Mouse (Mus musculus): ENCODE measurements around the gene Nlrc3. TPM values are rescaled to one million over a fixed set of nuclear protein-coding genes. Genes with fewer than 3 reads are reported as not detected.
A peak's percentile ranks its signal among the peaks of the same experiment; 100 is the strongest.

Nlrc3 gene
- polyA plus RNA-seq, 1 experiment from 2014 or later, result 1.2 TPM

DNA sequence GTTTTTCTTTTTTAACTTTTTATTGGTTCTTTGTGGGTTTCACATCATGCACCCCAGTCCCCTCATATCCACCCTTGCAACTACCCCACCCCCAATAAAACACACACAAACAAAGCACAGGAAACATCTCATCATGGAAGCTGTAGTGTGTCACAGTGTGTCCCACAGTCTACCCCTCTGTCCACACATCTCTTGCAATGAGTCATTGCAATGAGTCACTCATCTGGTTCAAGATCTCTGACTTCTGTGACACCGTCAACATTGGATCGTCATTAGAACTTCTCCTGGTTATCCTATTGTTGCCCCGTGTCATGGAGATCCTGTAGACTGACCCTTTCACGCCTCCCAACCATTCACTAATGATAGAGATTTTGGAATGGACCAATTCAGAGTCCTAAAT is 41.7 kb downstream of the Nlrc3 start:
- no peaks in the 10 kb centered on the region for H3K27me3 ChIP-seq (replicated peaks; ENCODE audit: control insufficient read depth, insufficient read depth, low read length)
- H3K4me3 ChIP-seq (replicated peaks; ENCODE audit: low read length), result no peak overlapping the region
- H3K4me2 ChIP-seq (ENCODE audit: low read length), result no peak overlapping the region
- ATAC-seq, result no peak
- H3K4me1 ChIP-seq (replicated peaks; ENCODE audit: control insufficient read depth, insufficient read depth, low read length), result no peaks in the 10 kb centered on the region
- no peak overlapping the region for H3K9ac ChIP-seq (replicated peaks; ENCODE audit: low read depth, low read length)
- H3K9me3 ChIP-seq (ENCODE audit: control insufficient read depth, low read length), result no peaks in the 10 kb centered on the region
- 91% methylated on average over 4 of the region's 4 CpGs for WGBS
- no peak overlapping the region for H3K27ac ChIP-seq (ENCODE audit: low read length)
- peaks cover 29% of the 10 kb centered on the region for H3K36me3 ChIP-seq (ENCODE audit: control insufficient read depth, insufficient read depth)

DNA sequence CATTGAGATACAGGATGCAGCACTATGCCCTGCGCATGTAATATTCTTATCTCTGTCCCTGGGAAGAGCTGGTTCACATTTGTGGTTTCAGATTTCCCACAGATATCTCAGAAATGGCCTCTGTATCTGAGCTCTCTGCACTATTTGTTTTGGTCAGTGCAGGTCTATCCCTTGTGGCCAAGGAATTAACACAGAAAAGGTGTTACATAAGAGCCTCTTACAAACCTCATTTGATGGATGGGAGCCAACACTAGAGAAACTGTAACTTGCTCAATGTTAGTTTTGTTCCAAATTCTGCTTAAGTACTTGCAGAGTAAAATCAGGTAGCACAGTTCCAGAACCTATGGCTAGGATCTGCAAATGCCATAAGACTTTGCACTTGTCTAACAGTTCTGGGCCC is 42.3 kb downstream of the Nlrc3 start:
- WGBS, result 98% methylated on average over 1 of the region's 1 CpGs
- Histone ChIP-seq H3K27me3 (replicated peaks; ENCODE audit: control insufficient read depth, insufficient read depth, low read length) (no peaks in the 10 kb centered on the region), H3K36me3 (ENCODE audit: control insufficient read depth, insufficient read depth) (peaks cover 29% of the 10 kb centered on the region), H3K4me3 (replicated peaks; ENCODE audit: low read length) (no peak overlapping the region), H3K9me3 (ENCODE audit: control insufficient read depth, low read length) (no peaks in the 10 kb centered on the region), H3K9ac (replicated peaks; ENCODE audit: low read depth, low read length) (no peak overlapping the region), H3K27ac (ENCODE audit: low read length) (no peak overlapping the region), H3K4me2 (ENCODE audit: low read length) (no peak overlapping the region), H3K4me1 (replicated peaks; ENCODE audit: control insufficient read depth, insufficient read depth, low read length) (no peaks in the 10 kb centered on the region)
- no peak for ATAC-seq

DNA sequence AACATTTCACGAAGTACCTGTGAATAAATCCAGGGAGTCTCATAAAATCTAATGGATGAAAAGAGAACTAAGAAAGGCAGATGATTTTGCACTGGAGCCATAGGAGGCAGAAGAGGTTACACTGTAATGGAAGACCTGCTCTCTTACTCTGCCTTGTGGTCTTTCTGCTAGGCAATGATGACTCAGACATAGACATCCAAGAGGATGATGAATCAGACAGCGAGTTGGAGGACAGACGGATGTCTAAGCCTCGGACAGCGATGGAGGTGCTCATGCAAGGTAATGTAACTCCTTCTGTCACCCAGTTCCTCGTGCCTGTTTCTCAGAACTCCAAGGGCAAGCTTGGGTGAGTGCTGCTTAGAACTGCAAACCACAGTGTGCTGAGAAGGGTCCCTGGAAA is 42.9 kb downstream of the Nlrc3 start:
- no peaks in the 10 kb centered on the region for H3K9me3 ChIP-seq (ENCODE audit: control insufficient read depth, low read length)
- WGBS, result 95% methylated on average over 6 of the region's 6 CpGs
- H3K27me3 ChIP-seq (replicated peaks; ENCODE audit: control insufficient read depth, insufficient read depth, low read length), result no peaks in the 10 kb centered on the region
- H3K4me2 ChIP-seq (ENCODE audit: low read length), result no peak overlapping the region
- H3K4me3 ChIP-seq (replicated peaks; ENCODE audit: low read length), result no peak overlapping the region
- ATAC-seq, result no peak
- peaks cover 27% of the 10 kb centered on the region for H3K36me3 ChIP-seq (ENCODE audit: control insufficient read depth, insufficient read depth)
- no peak overlapping the region for H3K27ac ChIP-seq (ENCODE audit: low read length)
- no peak overlapping the region for H3K9ac ChIP-seq (replicated peaks; ENCODE audit: low read depth, low read length)
- H3K4me1 ChIP-seq (replicated peaks; ENCODE audit: control insufficient read depth, insufficient read depth, low read length), result no peaks in the 10 kb centered on the region

DNA sequence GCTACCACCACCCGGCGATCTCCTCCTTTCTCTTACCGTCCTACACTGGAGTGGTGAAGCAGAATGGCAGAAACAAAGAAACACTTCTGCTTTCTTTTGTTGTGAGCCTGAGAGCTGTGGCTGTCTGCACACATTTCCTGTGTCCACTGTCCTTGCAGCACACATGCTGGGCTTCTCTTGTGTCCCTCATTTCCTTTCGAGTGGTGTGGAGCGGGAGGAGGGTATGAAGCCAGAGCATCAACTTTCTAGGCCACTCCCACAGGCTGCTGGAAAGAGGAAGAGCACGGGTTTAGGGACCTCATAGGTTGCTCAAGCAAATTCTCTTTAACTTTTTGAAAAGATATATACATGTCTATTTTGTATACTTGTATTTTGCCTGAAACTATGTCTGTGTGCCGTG is 47.3 kb downstream of the Nlrc3 start:
- H3K27ac ChIP-seq (ENCODE audit: low read length), result no peak overlapping the region
- no peak overlapping the region for H3K4me2 ChIP-seq (ENCODE audit: low read length)
- 76% methylated on average over 7 of the region's 7 CpGs for whole genome bisulfite sequencing
- no peak overlapping the region for H3K4me3 ChIP-seq (replicated peaks; ENCODE audit: low read length)
- no peak for ATAC-seq
- H3K36me3 ChIP-seq (ENCODE audit: control insufficient read depth, insufficient read depth), result peaks cover 34% of the 10 kb centered on the region
- H3K9me3 ChIP-seq (ENCODE audit: control insufficient read depth, low read length), result no peaks in the 10 kb centered on the region
- no peak overlapping the region for H3K9ac ChIP-seq (replicated peaks; ENCODE audit: low read depth, low read length)
- H3K4me1 ChIP-seq (replicated peaks; ENCODE audit: control insufficient read depth, insufficient read depth, low read length), result no peaks in the 10 kb centered on the region
- H3K27me3 ChIP-seq (replicated peaks; ENCODE audit: control insufficient read depth, insufficient read depth, low read length), result no peaks in the 10 kb centered on the region

DNA sequence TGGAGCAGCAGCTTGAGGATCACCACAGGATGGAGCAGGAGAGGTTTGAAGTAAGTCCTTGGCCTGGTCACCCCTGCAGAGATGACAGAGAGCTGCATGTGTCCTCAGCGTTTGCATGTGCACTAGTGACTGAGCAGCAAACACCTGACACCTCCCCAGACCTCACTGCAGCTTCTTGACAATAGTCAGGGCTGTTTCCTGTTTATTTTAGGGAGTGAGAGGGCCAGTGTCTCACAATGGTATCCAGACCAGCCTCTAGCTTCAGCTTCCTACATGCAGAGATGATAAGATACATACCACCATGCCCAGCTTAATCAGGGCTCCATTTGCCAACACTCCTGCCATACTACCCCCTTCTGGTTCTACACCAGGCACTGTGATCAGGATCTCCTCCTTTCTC is 47.9 kb downstream of the Nlrc3 start:
- Histone ChIP-seq H3K27ac (ENCODE audit: low read length) (no peak overlapping the region), H3K9ac (replicated peaks; ENCODE audit: low read depth, low read length) (no peak overlapping the region), H3K4me1 (replicated peaks; ENCODE audit: control insufficient read depth, insufficient read depth, low read length) (no peaks in the 10 kb centered on the region), H3K27me3 (replicated peaks; ENCODE audit: control insufficient read depth, insufficient read depth, low read length) (no peaks in the 10 kb centered on the region), H3K4me3 (replicated peaks; ENCODE audit: low read length) (no peak overlapping the region), H3K36me3 (ENCODE audit: control insufficient read depth, insufficient read depth) (peaks cover 36% of the 10 kb centered on the region), H3K4me2 (ENCODE audit: low read length) (no peak overlapping the region), H3K9me3 (ENCODE audit: control insufficient read depth, low read length) (no peaks in the 10 kb centered on the region)
- ATAC-seq, result no peak
- 62% methylated on average over 1 of the region's 1 CpGs for WGBS

DNA sequence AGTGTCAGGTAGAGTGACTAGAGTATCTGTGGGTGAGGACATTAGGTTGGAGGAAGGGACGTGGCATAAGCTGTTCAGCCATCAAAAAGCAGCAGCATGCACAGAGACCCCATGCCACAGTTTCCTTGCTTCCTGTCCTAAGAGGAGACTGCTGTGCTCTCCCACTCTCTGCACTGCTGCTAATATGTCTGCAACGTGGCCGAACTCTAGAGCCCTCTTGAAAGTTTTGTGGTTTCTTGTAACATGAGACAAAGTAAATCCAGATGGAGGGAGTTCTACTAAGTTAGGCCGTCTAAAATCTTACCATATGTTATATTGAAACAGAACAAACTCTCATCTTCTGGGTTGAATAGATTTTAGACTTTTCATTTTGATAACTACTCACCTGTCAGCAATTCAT is 52.5 kb downstream of the Nlrc3 start:
- H3K27me3 ChIP-seq (replicated peaks; ENCODE audit: control insufficient read depth, insufficient read depth, low read length), result no peaks in the 10 kb centered on the region
- no peak overlapping the region for H3K27ac ChIP-seq (ENCODE audit: low read length)
- H3K4me1 ChIP-seq (replicated peaks; ENCODE audit: control insufficient read depth, insufficient read depth, low read length), result no peaks in the 10 kb centered on the region
- no peaks in the 10 kb centered on the region for H3K9me3 ChIP-seq (ENCODE audit: control insufficient read depth, low read length)
- H3K36me3 ChIP-seq (ENCODE audit: control insufficient read depth, insufficient read depth), result peaks cover 37% of the 10 kb centered on the region
- WGBS, result 91% methylated on average over 4 of the region's 4 CpGs
- no peak overlapping the region for H3K4me3 ChIP-seq (replicated peaks; ENCODE audit: low read length)
- no peak overlapping the region for H3K4me2 ChIP-seq (ENCODE audit: low read length)
- no peak for ATAC-seq
- H3K9ac ChIP-seq (replicated peaks; ENCODE audit: low read depth, low read length), result no peak overlapping the region

DNA sequence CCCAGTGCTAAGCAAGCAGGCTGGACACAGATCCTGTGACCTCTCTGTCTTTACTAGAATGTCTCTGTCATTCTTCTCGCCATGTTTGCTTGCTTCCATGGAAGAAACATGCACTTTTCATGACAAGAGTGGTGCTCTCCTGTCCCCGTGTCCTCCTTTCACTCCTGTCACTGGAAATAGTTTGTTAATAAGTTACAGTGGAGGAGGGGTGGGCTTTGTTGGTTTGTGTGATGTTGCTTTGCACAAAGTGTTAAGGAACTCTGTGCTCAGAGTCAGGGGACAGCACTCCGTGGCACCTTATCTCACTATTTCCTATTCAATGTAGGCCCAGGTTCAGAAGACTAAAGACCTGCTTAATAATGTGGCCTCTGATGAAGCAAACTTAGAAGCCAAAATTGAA is 52.9 kb downstream of the Nlrc3 start:
- Histone ChIP-seq H3K9ac (replicated peaks; ENCODE audit: low read depth, low read length) (no peak overlapping the region), H3K4me3 (replicated peaks; ENCODE audit: low read length) (no peak overlapping the region), H3K36me3 (ENCODE audit: control insufficient read depth, insufficient read depth) (peaks cover 35% of the 10 kb centered on the region), H3K27me3 (replicated peaks; ENCODE audit: control insufficient read depth, insufficient read depth, low read length) (no peaks in the 10 kb centered on the region), H3K4me1 (replicated peaks; ENCODE audit: control insufficient read depth, insufficient read depth, low read length) (no peaks in the 10 kb centered on the region), H3K4me2 (ENCODE audit: low read length) (no peak overlapping the region), H3K27ac (ENCODE audit: low read length) (no peak overlapping the region), H3K9me3 (ENCODE audit: control insufficient read depth, low read length) (no peaks in the 10 kb centered on the region)
- 89% methylated on average over 3 of the region's 3 CpGs for WGBS
- ATAC-seq, result no peak

DNA sequence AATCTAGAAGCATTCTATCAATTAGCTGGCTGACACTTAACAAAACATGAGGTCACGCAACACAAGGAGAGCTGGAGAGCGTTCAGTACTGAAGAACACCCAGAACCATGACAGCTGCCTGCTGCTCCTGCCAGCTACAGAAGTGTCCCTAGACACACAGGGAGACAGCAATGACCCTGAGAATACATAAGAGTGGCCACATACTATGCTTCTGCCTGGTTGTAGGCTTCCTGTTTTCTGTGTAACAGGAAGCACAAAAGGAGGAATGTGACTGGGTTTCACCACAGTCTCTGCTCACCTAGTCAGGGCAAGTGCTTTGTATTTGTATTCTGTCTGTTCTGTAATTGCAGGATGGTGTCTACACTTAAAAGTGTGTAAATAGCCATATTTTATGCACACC is 55.7 kb downstream of the Nlrc3 start:
- no peak overlapping the region for H3K4me2 ChIP-seq (ENCODE audit: low read length)
- no peak overlapping the region for H3K27ac ChIP-seq (ENCODE audit: low read length)
- no peak overlapping the region for H3K4me3 ChIP-seq (replicated peaks; ENCODE audit: low read length)
- no peaks in the 10 kb centered on the region for H3K9me3 ChIP-seq (ENCODE audit: control insufficient read depth, low read length)
- H3K36me3 ChIP-seq (ENCODE audit: control insufficient read depth, insufficient read depth), result peaks cover 30% of the 10 kb centered on the region
- H3K9ac ChIP-seq (replicated peaks; ENCODE audit: low read depth, low read length), result no peak overlapping the region
- H3K4me1 ChIP-seq (replicated peaks; ENCODE audit: control insufficient read depth, insufficient read depth, low read length), result no peaks in the 10 kb centered on the region
- WGBS, result 86% methylated on average over 2 of the region's 2 CpGs
- no peaks in the 10 kb centered on the region for H3K27me3 ChIP-seq (replicated peaks; ENCODE audit: control insufficient read depth, insufficient read depth, low read length)
- no peak for ATAC-seq

DNA sequence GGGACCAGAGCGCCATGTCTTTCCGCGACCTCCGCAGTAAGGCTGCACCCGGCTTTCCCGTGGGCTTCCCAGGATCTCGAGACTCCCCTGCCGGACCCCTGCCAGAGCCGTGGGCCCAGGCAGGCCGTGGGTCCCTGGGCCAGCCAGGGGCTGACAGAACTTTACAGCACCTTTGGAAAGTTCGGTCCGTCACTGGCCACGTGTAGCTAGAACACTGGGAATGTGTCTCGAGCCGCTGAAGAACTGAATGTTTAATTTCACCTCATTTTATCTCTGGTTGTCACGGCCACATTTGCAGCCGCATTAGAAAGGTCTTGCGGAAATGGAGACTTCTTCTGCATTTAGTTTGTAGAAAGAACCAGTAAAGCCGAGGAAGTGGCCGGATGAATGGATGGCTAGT is 67.3 kb downstream of the Nlrc3 start:
- no peak for ATAC-seq

DNA sequence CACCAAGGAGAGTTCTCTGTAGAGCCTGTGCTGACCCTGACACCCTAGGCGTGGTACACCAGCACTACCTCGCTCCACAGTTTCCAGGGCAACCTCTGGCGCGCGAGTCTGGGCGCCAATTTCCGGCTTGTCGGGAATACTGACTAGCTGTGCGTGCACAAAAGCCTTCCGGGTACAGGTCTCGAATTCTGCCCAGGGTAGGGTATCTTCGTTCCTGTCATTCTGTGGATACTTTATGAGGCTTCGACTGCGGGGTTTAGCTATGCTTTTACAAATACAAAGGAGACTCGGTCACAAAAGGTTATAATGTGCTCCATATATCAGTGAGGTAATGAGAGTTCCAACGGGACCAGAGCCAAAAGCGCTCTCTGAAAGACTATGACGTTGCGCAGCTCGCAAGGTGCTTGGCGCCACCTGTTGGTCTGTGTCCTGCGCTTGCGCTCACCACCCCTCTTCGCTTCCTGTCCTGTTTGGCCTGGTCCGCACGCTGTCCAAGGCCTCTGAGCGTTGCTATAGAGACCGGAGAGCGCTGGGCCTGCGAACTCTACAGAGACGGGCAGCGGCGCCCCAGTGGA is 67.8 kb downstream of the Nlrc3 start, which contains the start of the genes 1700037C18Rik and Cluap1:
Gene 1700037C18Rik, minus strand, starts transcription at position 153 of the 575 bp plus-strand sequence.
Gene Cluap1, plus strand, starts transcription at position 265 of the 575 bp plus-strand sequence.
- 0% methylated on average over 33 of the region's 33 CpGs for WGBS
- ATAC-seq, result peak; percentile 95
- H3K27me3 ChIP-seq (replicated peaks; ENCODE audit: control insufficient read depth, insufficient read depth, low read length), result no peaks in the 10 kb centered on the region
- H3K4me3 ChIP-seq (replicated peaks; ENCODE audit: low read length), result peak within 1 kb of the TSS; percentile 75
- peak within 1 kb of the TSS; percentile 79 for H3K27ac ChIP-seq (ENCODE audit: low read length)
- H3K36me3 ChIP-seq (ENCODE audit: control insufficient read depth, insufficient read depth), result peaks cover 19% of the 10 kb centered on the region
- peaks cover 15% of the 10 kb centered on the region for H3K4me1 ChIP-seq (replicated peaks; ENCODE audit: control insufficient read depth, insufficient read depth, low read length)
- peak within 1 kb of the TSS; percentile 79 for H3K4me2 ChIP-seq (ENCODE audit: low read length)
- H3K9ac ChIP-seq (replicated peaks; ENCODE audit: low read depth, low read length), result peak within 1 kb of the TSS; percentile 79
- H3K9me3 ChIP-seq (ENCODE audit: control insufficient read depth, low read length), result no peaks in the 10 kb centered on the region

More for the DNA sequence above, 67.3 kb downstream of the Nlrc3 start:
- Histone ChIP-seq H3K4me3 (replicated peaks; ENCODE audit: low read length) (peak overlapping the region; percentile 75), H3K36me3 (ENCODE audit: control insufficient read depth, insufficient read depth) (peaks cover 20% of the 10 kb centered on the region), H3K9me3 (ENCODE audit: control insufficient read depth, low read length) (no peaks in the 10 kb centered on the region), H3K27me3 (replicated peaks; ENCODE audit: control insufficient read depth, insufficient read depth, low read length) (no peaks in the 10 kb centered on the region), H3K27ac (ENCODE audit: low read length) (peak overlapping the region; percentile 79), H3K4me2 (ENCODE audit: low read length) (peak overlapping the region; percentile 79), H3K9ac (replicated peaks; ENCODE audit: low read depth, low read length) (peak overlapping the region; percentile 79), H3K4me1 (replicated peaks; ENCODE audit: control insufficient read depth, insufficient read depth, low read length) (peaks cover 15% of the 10 kb centered on the region)
- 6% methylated on average over 20 of the region's 20 CpGs for WGBS
